23 mouse cellular contexts compared by ENCODE assay signal in genomic region chr5:21479746-21480145, GRCm38 (mm10). TPM values are rescaled to one million over a fixed set of nuclear protein-coding genes. Genes with fewer than 3 reads are reported as not detected.
A peak's percentile ranks its signal among the peaks of the same experiment; 100 is the strongest.
DNase-seq lines count a peak whose midpoint lies in the region; ATAC-seq and TF ChIP-seq lines count a peak whose summit lies in the region.
"Had no signal": no experiment of that assay in that cellular context is flagged by ENCODE, and none has a peak within 500 bp of the region (broad histone marks: within the 10 kb centered on the region; RNA-seq: fewer than 3 reads in every experiment).

No protein-coding gene starts in this region.

- no peak overlapping the region for H3K4me3 ChIP-seq in heart, embryonic 12.5 days
- H3K4me3 ChIP-seq in midbrain, embryonic 10.5 days = no peak overlapping the region
- H3K4me3 ChIP-seq in midbrain, postnatal 0 days (ENCODE audit: low read depth, low read length) = no peak overlapping the region
- no peak overlapping the region for H3K4me3 ChIP-seq in embryonic fibroblast, embryonic 13.5 days (ENCODE audit: insufficient read depth, low read length)
- no peak overlapping the region for H3K4me3 ChIP-seq in cerebellum, adult 2 months (replicated peaks; ENCODE audit: insufficient read depth, low read depth, low read length)
- H3K4me3 ChIP-seq: embryonic facial prominence, embryonic 15.5 days; heart, embryonic 10.5 days; hindbrain, embryonic 12.5 days had no signal

- no peak overlapping the region for H3K4me2 ChIP-seq in heart, embryonic 12.5 days
- no peak overlapping the region for H3K4me2 ChIP-seq in midbrain, postnatal 0 days (ENCODE audit: low read depth, low read length, poor library complexity, severe bottlenecking)
- H3K4me2 ChIP-seq: embryonic facial prominence, embryonic 15.5 days; hindbrain, embryonic 12.5 days had no signal

- no peaks in the 10 kb centered on the region for H3K27me3 ChIP-seq in heart, embryonic 12.5 days (replicated peaks)
- no peaks in the 10 kb centered on the region for H3K27me3 ChIP-seq in midbrain, embryonic 10.5 days (ENCODE audit: low read depth, poor library complexity, severe bottlenecking)
- no peaks in the 10 kb centered on the region for H3K27me3 ChIP-seq in midbrain, postnatal 0 days (ENCODE audit: insufficient read depth, low read length)
- H3K27me3 ChIP-seq in cerebellum, adult 2 months (ENCODE audit: control insufficient read depth, insufficient read depth, low read length) = no peaks in the 10 kb centered on the region
- H3K27me3 ChIP-seq: embryonic facial prominence, embryonic 15.5 days; hindbrain, embryonic 12.5 days had no signal

- peaks cover 10% of the 10 kb centered on the region for H3K4me1 ChIP-seq in heart, embryonic 12.5 days (replicated peaks)
- H3K4me1 ChIP-seq in midbrain, embryonic 10.5 days = peaks cover 20% of the 10 kb centered on the region
- no peaks in the 10 kb centered on the region for H3K4me1 ChIP-seq in midbrain, postnatal 0 days (ENCODE audit: insufficient read depth, low read length)
- peaks cover 8% of the 10 kb centered on the region; the same call in 1 of the 2 replicates for H3K4me1 ChIP-seq in embryonic fibroblast, embryonic 13.5 days (ENCODE audit: control insufficient read depth, insufficient read depth, low read length)
- H3K4me1 ChIP-seq in cerebellum, adult 2 months (ENCODE audit: control insufficient read depth, insufficient read depth, low read length) = no peaks in the 10 kb centered on the region

- TF ChIP-seq CTCF in midbrain, postnatal 0 days (IDR thresholded peaks at IDR 0.05) = no peak
- no peak for TF ChIP-seq CTCF in embryonic fibroblast, embryonic 13.5 days (IDR thresholded peaks at IDR 0.05; ENCODE audit: borderline replicate concordance, insufficient read depth, low read length)
- no peak for TF ChIP-seq CTCF in cerebellum, adult 2 months (IDR thresholded peaks at IDR 0.05; ENCODE audit: borderline replicate concordance, insufficient read depth, low read depth, low read length)

- H3K9me3 ChIP-seq in heart, embryonic 12.5 days (replicated peaks) = no peaks in the 10 kb centered on the region
- no peaks in the 10 kb centered on the region for H3K9me3 ChIP-seq in midbrain, embryonic 10.5 days (replicated peaks)
- H3K9me3 ChIP-seq in midbrain, postnatal 0 days (ENCODE audit: low read length) = no peaks in the 10 kb centered on the region
- H3K9me3 ChIP-seq: embryonic facial prominence, embryonic 15.5 days; heart, embryonic 10.5 days; hindbrain, embryonic 12.5 days had no signal

- H3K9ac ChIP-seq in heart, embryonic 12.5 days = no peak overlapping the region
- H3K9ac ChIP-seq in midbrain, postnatal 0 days (replicated peaks; ENCODE audit: low read length, poor library complexity, severe bottlenecking) = no peak overlapping the region
- H3K9ac ChIP-seq: embryonic facial prominence, embryonic 15.5 days; hindbrain, embryonic 12.5 days had no signal

- no peak for DNase-seq in heart, postnatal 36 days
- no peak for DNase-seq in midbrain, embryonic 10.5 days (ENCODE audit: low spot score)
- no peak for DNase-seq in midbrain, postnatal 0 days (ENCODE audit: low spot score)
- DNase-seq in brain, adult 2 months (ENCODE audit: low read depth, low spot score) = peak; percentile 50
- no peak for DNase-seq in testis, postnatal 14 days (ENCODE audit: low spot score)
- DNase-seq in cerebellum, adult 2 months = no peak
- DNase-seq: adrenal gland, adult 8-10 months; adrenal gland, postnatal 36 days; cerebellum, adult 11 months; cerebellum, adult 9-10 months; cerebellum, postnatal 25 days; gastrocnemius, postnatal 36 days; heart, adult 11 months had no signal

- intact Hi-C loops in heart, postnatal 36 days (cut with DNase I) = no loop called here

- 0 out of 2 replicates have a peak overlapping the region, but pooled peaks have one; percentile 0 for H3K27ac ChIP-seq in heart, embryonic 12.5 days (ENCODE audit: poor library complexity, severe bottlenecking)
- H3K27ac ChIP-seq in midbrain, embryonic 10.5 days (replicated peaks) = 0 out of 2 replicates have a peak overlapping the region, but pooled peaks have one; percentile 59
- no peak overlapping the region for H3K27ac ChIP-seq in midbrain, postnatal 0 days (ENCODE audit: low read depth, low read length)
- peak overlapping the region; percentile 63 for H3K27ac ChIP-seq in embryonic fibroblast, embryonic 13.5 days (ENCODE audit: insufficient read depth, low read length)
- no peak overlapping the region for H3K27ac ChIP-seq in cerebellum, adult 2 months (ENCODE audit: insufficient read depth, low read length)
- H3K27ac ChIP-seq: embryonic facial prominence, embryonic 15.5 days; heart, embryonic 10.5 days; hindbrain, embryonic 12.5 days had no signal

- 66% methylated on average over 5 of the region's 5 CpGs for WGBS in heart, embryonic 12.5 days
- 90% methylated on average over 5 of the region's 5 CpGs for WGBS in midbrain, embryonic 10.5 days
- WGBS in midbrain, postnatal 0 days = 93% methylated on average over 5 of the region's 5 CpGs
- WGBS in cerebellum, adult 2 months = 94% methylated on average over 5 of the region's 5 CpGs

- H3K36me3 ChIP-seq in heart, embryonic 12.5 days = no peaks in the 10 kb centered on the region
- no peaks in the 10 kb centered on the region for H3K36me3 ChIP-seq in midbrain, embryonic 10.5 days
- peaks cover 3% of the 10 kb centered on the region; the same call in 1 of the 2 replicates for H3K36me3 ChIP-seq in midbrain, postnatal 0 days (ENCODE audit: insufficient read depth, low read length)
- H3K36me3 ChIP-seq: embryonic facial prominence, embryonic 15.5 days; heart, embryonic 10.5 days; hindbrain, embryonic 12.5 days had no signal

- TF ChIP-seq POLR2A in embryonic fibroblast, embryonic 13.5 days (IDR thresholded peaks at IDR 0.05; ENCODE audit: low read depth, low read length) = no peak
- no peak for TF ChIP-seq POLR2A in cerebellum, adult 2 months (IDR thresholded peaks at IDR 0.05; ENCODE audit: borderline replicate concordance, insufficient read depth, low read length)

- no peak for ATAC-seq in heart, embryonic 12.5 days (ENCODE audit: insufficient number of reproducible peaks, low FRiP score)
- no peak for ATAC-seq in midbrain, postnatal 0 days (ENCODE audit: low FRiP score)
- ATAC-seq: forebrain, embryonic 16.5 days; hindbrain, embryonic 16.5 days; inflammation-experienced regulatory T-cells, adult 6 months; intestine, postnatal 0 days had no signal

RNA-seq across cellular contexts. Expression of gene Fam185a, which starts 55.0 kb away (rescaled TPM):
- 9.4 and 10.1 TPM in 2 replicates for polyA plus RNA-seq in heart, embryonic 12.5 days (2016; fragmentation: Nextera tagmentation; extraction: Ambion mirVana)
- total RNA-seq in heart, postnatal 36 days (2021) = 10 to 100 TPM; 18.9 to 19.0 TPM
- polyA plus RNA-seq in midbrain, embryonic 10.5 days (2016; fragmentation: Nextera tagmentation; extraction: Ambion mirVana) = 4.9 and 5.8 TPM in 2 replicates
- total RNA-seq in midbrain, postnatal 0 days (2014; rRNA removed) = 13.2 and 13.5 TPM in 2 replicates
- polyA plus RNA-seq in midbrain, postnatal 0 days (2015; fragmentation: Nextera tagmentation; extraction: Ambion mirVana) = 10.1 and 10.8 TPM in 2 replicates
- 9.9 and 10.3 TPM in 2 replicates for polyA plus RNA-seq in embryonic fibroblast, embryonic 13.5 days (2011; ENCODE audit: insufficient read length, low read depth, missing spikeins)
- 7.6 and 8.0 TPM in 2 replicates for polyA plus RNA-seq in cerebellum, adult 2 months (2012; rRNA removed)

RNA-seq across cellular contexts. Expression of gene Ccdc146, which starts 55.3 kb away (rescaled TPM):
- polyA plus RNA-seq in heart, embryonic 12.5 days (2016; fragmentation: Nextera tagmentation; extraction: Ambion mirVana) = 1.3 and 2.1 TPM in 2 replicates
- 1 to 10 TPM; 2.1 to 3.4 TPM for total RNA-seq in heart, postnatal 36 days (2021)
- polyA plus RNA-seq in midbrain, embryonic 10.5 days (2016; fragmentation: Nextera tagmentation; extraction: Ambion mirVana) = 0.12 TPM in 1 of 2 replicates, not detected in the other
- total RNA-seq in midbrain, postnatal 0 days (2014; rRNA removed) = 0.14 and 0.27 TPM in 2 replicates
- 0.43 and 0.74 TPM in 2 replicates for polyA plus RNA-seq in midbrain, postnatal 0 days (2015; fragmentation: Nextera tagmentation; extraction: Ambion mirVana)
- polyA plus RNA-seq in embryonic fibroblast, embryonic 13.5 days (2011; ENCODE audit: insufficient read length, low read depth, missing spikeins) = not detected in 2 replicates
- 0.33 and 0.73 TPM in 2 replicates for polyA plus RNA-seq in cerebellum, adult 2 months (2012; rRNA removed)
- total RNA-seq: ES-E14 had no signal

Comparison
In these comparisons a context has a peak if more than half of its experiments do, and no peak if none do; other contexts are left out.
1. H3K27ac ChIP-seq: peak in heart, embryonic 12.5 days (single experiment), midbrain, embryonic 10.5 days (single experiment) and embryonic fibroblast, embryonic 13.5 days (single experiment); none in midbrain, postnatal 0 days (single experiment) and cerebellum, adult 2 months (single experiment).